Mouse (Mus musculus): Measurements from ENCODE around the gene Pspc1. TPM values are rescaled to one million over a fixed set of nuclear protein-coding genes. Genes with fewer than 3 reads are reported as not detected.
"Not testable (repeated sequence)": the region's sequence is repeated elsewhere in the genome, so short reads cannot be mapped to it uniquely, and the experiment has no call there.

The Pspc1 gene
- polyA plus RNA-seq, 1 experiment = 17.9 TPM

DNA sequence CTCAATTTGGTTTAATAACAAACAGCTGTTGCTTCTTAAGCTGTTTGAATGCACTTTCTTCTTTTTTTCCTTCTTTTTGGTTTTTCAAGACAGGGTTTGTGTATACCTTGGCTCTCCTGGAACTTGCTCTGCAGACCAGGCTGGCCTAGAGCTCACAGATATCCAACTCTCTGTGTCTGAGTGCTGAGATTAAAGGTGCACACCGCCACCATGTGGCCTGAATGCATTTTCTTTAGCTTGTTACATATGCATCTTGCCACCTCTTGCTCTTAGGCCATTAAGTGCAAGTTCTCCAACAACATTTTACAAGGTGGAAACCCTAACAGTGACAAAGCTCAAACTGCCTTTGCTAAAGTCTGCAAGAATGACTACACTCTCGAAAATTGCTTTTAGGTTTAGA lies 15.1 kb upstream of the Pspc1 start:
- no peaks in the 10 kb centered on the region for H3K27me3 ChIP-seq (ENCODE audit: control insufficient read depth, insufficient read depth, low read length)
- no peak overlapping the region for H3K27ac ChIP-seq (ENCODE audit: control insufficient read depth, insufficient read depth, low read depth, low read length)
- H3K36me3 ChIP-seq (ENCODE audit: control insufficient read depth, insufficient read depth, low read length) = peaks cover 2% of the 10 kb centered on the region
- no peak overlapping the region for H3K4me3 ChIP-seq (ENCODE audit: control insufficient read depth, low read depth, low read length)
- H3K4me1 ChIP-seq (ENCODE audit: control insufficient read depth, insufficient read depth, low read length) = no peaks in the 10 kb centered on the region
- TF ChIP-seq CTCF (IDR thresholded peaks at IDR 0.05; ENCODE audit: control insufficient read depth, insufficient read depth, insufficient replicate concordance, low read depth, low read length) (no peak), POLR2A (IDR thresholded peaks at IDR 0.05; ENCODE audit: control insufficient read depth, low read depth, low read length) (no peak)

- H3K4me3 ChIP-seq (ENCODE audit: control insufficient read depth, low read depth, low read length) = no peak overlapping the region
- TF ChIP-seq POLR2A (IDR thresholded peaks at IDR 0.05; ENCODE audit: control insufficient read depth, low read depth, low read length) (no peak), CTCF (IDR thresholded peaks at IDR 0.05; ENCODE audit: control insufficient read depth, insufficient read depth, insufficient replicate concordance, low read depth, low read length) (no peak)
- H3K36me3 ChIP-seq (ENCODE audit: control insufficient read depth, insufficient read depth, low read length) = no peaks in the 10 kb centered on the region
- H3K27me3 ChIP-seq (ENCODE audit: control insufficient read depth, insufficient read depth, low read length) = no peaks in the 10 kb centered on the region
- H3K4me1 ChIP-seq (ENCODE audit: control insufficient read depth, insufficient read depth, low read length) = no peaks in the 10 kb centered on the region
- H3K27ac ChIP-seq (ENCODE audit: control insufficient read depth, insufficient read depth, low read depth, low read length) = no peak overlapping the region
Observed at GRCm38 (mm10) chr14:56784575-56784974, 6.5 kb upstream of the Pspc1 start.

- H3K4me1 ChIP-seq (ENCODE audit: control insufficient read depth, insufficient read depth, low read length) = peaks cover 2% of the 10 kb centered on the region; the same call in 1 of the 2 replicates
- TF ChIP-seq CTCF (IDR thresholded peaks at IDR 0.05; ENCODE audit: control insufficient read depth, insufficient read depth, insufficient replicate concordance, low read depth, low read length) (no peak), POLR2A (IDR thresholded peaks at IDR 0.05; ENCODE audit: control insufficient read depth, low read depth, low read length) (no peak)
Observed at GRCm38 (mm10) chr14:56778933-56779300, 801 bp upstream of the Pspc1 start.

GRCm38 (mm10) chr14:56777360-56778136 lies 568 bp downstream of the Pspc1 start:
- TF ChIP-seq POLR2A (IDR thresholded peaks at IDR 0.05; ENCODE audit: control insufficient read depth, low read depth, low read length) (peak; percentile 51), CTCF (IDR thresholded peaks at IDR 0.05; ENCODE audit: control insufficient read depth, insufficient read depth, insufficient replicate concordance, low read depth, low read length) (no peak)
- H3K27ac ChIP-seq (ENCODE audit: control insufficient read depth, insufficient read depth, low read depth, low read length) = peak overlapping the region; percentile 100

More at GRCm38 (mm10) chr14:56778933-56779300, 801 bp upstream of the Pspc1 start:
- peak overlapping the region; percentile 97 for H3K4me3 ChIP-seq (ENCODE audit: control insufficient read depth, low read depth, low read length)
- no peaks in the 10 kb centered on the region for H3K27me3 ChIP-seq (ENCODE audit: control insufficient read depth, insufficient read depth, low read length)
- peak overlapping the region; percentile 100 for H3K27ac ChIP-seq (ENCODE audit: control insufficient read depth, insufficient read depth, low read depth, low read length)
- H3K36me3 ChIP-seq (ENCODE audit: control insufficient read depth, insufficient read depth, low read length) = no peaks in the 10 kb centered on the region; the same call in 1 of the 2 replicates

DNA sequence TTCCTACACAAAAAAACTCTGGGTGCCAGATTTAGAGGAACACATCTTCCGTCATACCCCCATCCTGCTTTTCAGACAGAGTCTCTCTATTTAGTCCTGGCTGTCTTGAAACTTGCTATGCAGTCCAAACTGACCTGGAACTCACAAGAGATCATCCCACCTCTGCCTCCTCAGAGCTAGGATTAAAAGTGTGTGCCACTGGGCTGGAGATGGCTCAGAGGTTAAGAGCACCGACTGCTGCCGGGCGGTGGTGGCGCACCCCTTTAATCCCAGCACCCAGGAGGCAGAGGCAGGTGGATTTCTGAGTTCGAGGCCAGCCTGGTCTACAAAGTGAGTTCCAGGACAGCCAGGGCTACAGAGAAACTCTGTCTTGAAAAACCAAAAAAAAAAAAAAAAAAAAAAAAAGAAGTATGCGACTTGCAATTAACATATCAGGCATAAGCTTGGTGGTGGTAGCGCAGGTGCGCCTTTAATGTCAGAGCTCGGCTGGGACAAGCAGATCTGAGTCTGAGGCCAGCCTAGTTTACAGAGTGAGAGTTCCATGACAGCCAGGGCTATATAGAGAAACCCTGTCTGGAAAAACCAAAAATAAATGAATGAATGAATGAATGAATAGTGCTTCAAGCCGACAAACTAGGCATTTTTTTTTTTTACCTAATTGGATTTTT lies 1.4 kb downstream of the Pspc1 start:
- H3K27me3 ChIP-seq (ENCODE audit: control insufficient read depth, insufficient read depth, low read length) = no peaks in the 10 kb centered on the region
- peaks cover under 1% of the 10 kb centered on the region for H3K36me3 ChIP-seq (ENCODE audit: control insufficient read depth, insufficient read depth, low read length)
- no peak for TF ChIP-seq CTCF (IDR thresholded peaks at IDR 0.05; ENCODE audit: control insufficient read depth, insufficient read depth, insufficient replicate concordance, low read depth, low read length)
- TF ChIP-seq POLR2A (IDR thresholded peaks at IDR 0.05; ENCODE audit: control insufficient read depth, low read depth, low read length) = no peak
- H3K4me1 ChIP-seq (ENCODE audit: control insufficient read depth, insufficient read depth, low read length) = peaks cover 2% of the 10 kb centered on the region; the same call in 1 of the 2 replicates
- peak overlapping the region; percentile 97 for H3K4me3 ChIP-seq (ENCODE audit: control insufficient read depth, low read depth, low read length)
- no peak overlapping the region for H3K27ac ChIP-seq (ENCODE audit: control insufficient read depth, insufficient read depth, low read depth, low read length)

More at GRCm38 (mm10) chr14:56777360-56778136, 568 bp downstream of the Pspc1 start:
- Histone ChIP-seq H3K4me3 (ENCODE audit: control insufficient read depth, low read depth, low read length) (peak overlapping the region; percentile 97), H3K36me3 (ENCODE audit: control insufficient read depth, insufficient read depth, low read length) (no peaks in the 10 kb centered on the region; the same call in 1 of the 2 replicates), H3K4me1 (ENCODE audit: control insufficient read depth, insufficient read depth, low read length) (peaks cover 2% of the 10 kb centered on the region; the same call in 1 of the 2 replicates), H3K27me3 (ENCODE audit: control insufficient read depth, insufficient read depth, low read length) (no peaks in the 10 kb centered on the region)

DNA sequence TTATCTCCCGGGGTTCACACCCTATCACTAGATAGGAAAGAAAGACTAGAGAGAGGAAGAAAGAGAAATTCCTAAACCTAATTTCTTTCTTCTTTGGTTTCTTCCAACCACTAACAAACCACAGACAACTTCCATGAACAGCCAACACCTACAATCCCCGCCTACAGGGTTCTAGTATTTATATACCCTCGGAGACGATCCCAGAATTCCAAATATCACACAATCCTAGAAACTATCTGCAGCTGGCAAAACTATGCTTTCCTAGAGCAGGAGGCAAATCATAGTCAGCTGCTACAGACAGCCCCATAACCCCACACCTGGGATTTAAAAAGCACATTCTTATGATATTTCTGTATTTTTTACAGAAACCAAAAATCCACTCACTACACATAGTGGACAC lies 2.7 kb downstream of the Pspc1 start:
- H3K4me3 ChIP-seq (ENCODE audit: control insufficient read depth, low read depth, low read length) = peak overlapping the region; percentile 33; the same call in 1 of the 2 replicates

GRCm38 (mm10) chr14:56766438-56766837 lies 11.7 kb downstream of the Pspc1 start:
- H3K4me1 ChIP-seq (ENCODE audit: control insufficient read depth, insufficient read depth, low read length); H3K27ac ChIP-seq (ENCODE audit: control insufficient read depth, insufficient read depth, low read depth, low read length); H3K36me3 ChIP-seq (ENCODE audit: control insufficient read depth, insufficient read depth, low read length); H3K27me3 ChIP-seq (ENCODE audit: control insufficient read depth, insufficient read depth, low read length); H3K4me3 ChIP-seq (ENCODE audit: control insufficient read depth, low read depth, low read length): not testable (repeated sequence)

More for the DNA sequence above, 2.7 kb downstream of the Pspc1 start:
- TF ChIP-seq POLR2A (IDR thresholded peaks at IDR 0.05; ENCODE audit: control insufficient read depth, low read depth, low read length) (no peak), CTCF (IDR thresholded peaks at IDR 0.05; ENCODE audit: control insufficient read depth, insufficient read depth, insufficient replicate concordance, low read depth, low read length) (no peak)
- peaks cover 2% of the 10 kb centered on the region for H3K36me3 ChIP-seq (ENCODE audit: control insufficient read depth, insufficient read depth, low read length)
- H3K4me1 ChIP-seq (ENCODE audit: control insufficient read depth, insufficient read depth, low read length) = peaks cover 2% of the 10 kb centered on the region; the same call in 1 of the 2 replicates
- no peaks in the 10 kb centered on the region for H3K27me3 ChIP-seq (ENCODE audit: control insufficient read depth, insufficient read depth, low read length)
- peak overlapping the region; percentile 13; the same call in 1 of the 2 replicates for H3K27ac ChIP-seq (ENCODE audit: control insufficient read depth, insufficient read depth, low read depth, low read length)

DNA sequence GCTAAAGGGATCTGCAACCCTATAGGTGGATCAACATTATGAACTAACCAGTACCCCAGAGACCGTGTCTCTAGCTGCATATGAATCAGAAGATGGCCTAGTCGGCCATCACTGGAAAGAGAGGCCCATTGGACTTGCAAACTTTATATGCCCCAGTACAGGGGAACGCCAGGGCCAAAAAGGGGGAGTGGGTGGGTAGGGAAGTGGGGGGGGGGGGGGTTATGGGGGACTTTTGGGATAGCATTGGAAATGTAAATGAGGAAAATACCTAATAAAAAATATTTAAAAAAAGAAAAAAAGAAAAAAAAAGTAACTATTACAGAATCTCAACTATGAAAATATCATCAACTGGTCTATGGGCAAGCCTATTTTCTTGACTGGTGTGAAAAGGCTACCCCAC lies 13.0 kb downstream of the Pspc1 start:
- H3K4me3 ChIP-seq (ENCODE audit: control insufficient read depth, low read depth, low read length); H3K36me3 ChIP-seq (ENCODE audit: control insufficient read depth, insufficient read depth, low read length): not testable (repeated sequence)

More for the DNA sequence above, 13.0 kb downstream of the Pspc1 start:
- not testable (repeated sequence) for H3K27ac ChIP-seq (ENCODE audit: control insufficient read depth, insufficient read depth, low read depth, low read length); H3K4me1 ChIP-seq (ENCODE audit: control insufficient read depth, insufficient read depth, low read length); H3K27me3 ChIP-seq (ENCODE audit: control insufficient read depth, insufficient read depth, low read length)

All from testis, adult 2 months (tissue).